Mouse (Mus musculus) heart, adult 2 months (tissue): Measurements from ENCODE around the gene Srd5a1.

Experiments
- CTCF ChIP-seq: fragments of 200-600 bp; IDR thresholded peaks from 2 replicates; pipeline ENCODE4 v1.8.1; 2022; ENCODE audit warnings: antibody characterized with exemption, mild to moderate bottlenecking, moderate library complexity
- EP300 ChIP-seq: fragments of 200-500 bp; IDR thresholded peaks from 2 replicates; pipeline ENCODE4 v1.6.1; 2011; ENCODE audit warnings: low read depth, low read length, control low read depth; ENCODE audit not compliant: insufficient read depth

DNA sequence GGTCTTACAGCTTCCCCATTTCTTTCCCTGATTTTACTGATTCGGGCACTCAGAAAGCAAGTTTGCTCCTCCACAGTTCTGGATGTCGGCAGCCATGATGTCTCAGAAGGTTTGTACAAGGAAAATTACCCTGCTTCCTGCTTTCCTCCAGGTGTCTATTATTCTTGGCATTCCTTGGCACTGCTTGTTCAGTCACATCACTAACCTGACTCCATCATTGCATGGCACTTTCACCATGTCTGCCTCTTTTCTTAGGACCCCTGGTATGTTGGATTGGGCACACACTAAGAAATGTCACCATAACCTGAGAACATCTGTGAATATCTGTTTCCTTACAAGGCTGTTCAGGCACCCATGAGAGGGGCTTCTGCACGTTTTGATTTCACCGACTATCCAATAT, 75.2 kb downstream of the Srd5a1 start:
- TF ChIP-seq CTCF: no peak
- no peak for TF ChIP-seq EP300
